20 mouse cellular contexts compared by ENCODE assay signal in genomic region chr10:45823612-45824011, GRCm38 (mm10).
"Had no signal": no experiment of that assay in that cellular context is flagged by ENCODE, and none has a peak within 500 bp of the region (broad histone marks: within the 10 kb centered on the region; RNA-seq: fewer than 3 reads in every experiment).

No protein-coding gene starts in this region.

- H3K4me3 ChIP-seq: limb, embryonic 12.5 days; limb, embryonic 15.5 days; megakaryocyte, embryonic 14.5 days; midbrain, embryonic 10.5 days; neural tube, embryonic 12.5 days; neural tube, embryonic 15.5 days had no signal

- H3K27ac ChIP-seq: limb, embryonic 12.5 days; limb, embryonic 15.5 days; liver, embryonic 14.5 days; midbrain, embryonic 10.5 days; neural tube, embryonic 12.5 days; neural tube, embryonic 15.5 days; stomach, postnatal 0 days had no signal

- ATAC-seq: liver, postnatal 0 days; lung, postnatal 0 days had no signal

- H3K4me2 ChIP-seq: limb, embryonic 12.5 days; limb, embryonic 15.5 days; liver, embryonic 11.5 days; lung, embryonic 14.5 days; neural tube, embryonic 12.5 days; neural tube, embryonic 15.5 days had no signal

- H3K4me1 ChIP-seq: limb, embryonic 12.5 days; limb, embryonic 15.5 days; midbrain, embryonic 10.5 days; neural tube, embryonic 12.5 days had no signal

- H3K9ac ChIP-seq: limb, embryonic 12.5 days; limb, embryonic 15.5 days; liver, embryonic 14.5 days; liver, postnatal 0 days; lung, embryonic 14.5 days; neural tube, embryonic 12.5 days; neural tube, embryonic 15.5 days had no signal

- H3K36me3 ChIP-seq: limb, embryonic 12.5 days; limb, embryonic 15.5 days; midbrain, embryonic 10.5 days; neural tube, embryonic 12.5 days; neural tube, embryonic 15.5 days had no signal

- H3K9me3 ChIP-seq: limb, embryonic 12.5 days; limb, embryonic 15.5 days; megakaryocyte, embryonic 14.5 days; midbrain, embryonic 10.5 days; neural tube, embryonic 12.5 days; neural tube, embryonic 15.5 days had no signal

- DNase-seq: kidney, adult 2 months; kidney, postnatal 10 days; kidney, postnatal 36 days; left cerebral cortex, postnatal 4 days; liver, postnatal 0 days; lung, embryonic 14.5 days; lung, postnatal 36 days; midbrain, embryonic 14.5 days; right cerebral cortex, adult 18-20 months; thymus, postnatal 25 days had no signal

- H3K27me3 ChIP-seq: limb, embryonic 12.5 days; limb, embryonic 15.5 days; megakaryocyte, embryonic 14.5 days; neural tube, embryonic 12.5 days; neural tube, embryonic 15.5 days had no signal
